Comparison of ENCODE assay signal across 20 mouse cellular contexts in the genomic region with DNA sequence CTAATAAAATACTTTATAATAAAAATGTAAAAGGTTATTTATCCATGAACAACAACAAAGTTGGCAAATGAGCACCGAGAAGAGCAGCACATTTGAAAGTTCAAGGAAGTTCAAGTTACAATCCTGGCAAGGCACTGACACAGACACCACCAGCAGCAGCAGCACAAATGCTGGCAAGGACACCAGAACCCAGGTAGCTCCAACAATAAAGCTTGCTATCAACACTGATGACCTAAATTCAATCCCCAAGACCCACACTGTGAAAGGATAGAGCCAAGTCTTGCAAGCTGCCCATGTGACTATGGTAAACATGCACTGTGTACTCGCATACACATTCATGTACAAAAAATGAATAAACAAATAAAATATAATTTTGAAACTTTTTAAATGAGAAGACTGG.
"Had no signal": no experiment of that assay in that cellular context is flagged by ENCODE, and none has a peak within 500 bp of the region (broad histone marks: within the 10 kb centered on the region; RNA-seq: fewer than 3 reads in every experiment).

No protein-coding gene starts in this region.

- H3K27ac ChIP-seq: left cerebral cortex, adult 2 months; liver, embryonic 12.5 days; liver, embryonic 15.5 days; lung, embryonic 15.5 days; midbrain, embryonic 10.5 days; midbrain, embryonic 13.5 days; neural tube, embryonic 13.5 days; stomach, embryonic 15.5 days had no signal

- DNase-seq: kidney, postnatal 14 days; kidney, postnatal 4 days; layer of hippocampus, postnatal 36 days; lung, adult 18-20 months; lung, postnatal 10 days; lung, postnatal 36 days; retina, postnatal 1 day; right cerebral cortex, postnatal 25 days; spleen, adult 18-20 months; thymus, postnatal 25 days had no signal

- H3K9ac ChIP-seq: liver, embryonic 12.5 days; liver, embryonic 15.5 days; lung, embryonic 15.5 days; midbrain, embryonic 13.5 days; neural tube, embryonic 13.5 days; stomach, embryonic 15.5 days had no signal

- H3K4me3 ChIP-seq: left cerebral cortex, adult 2 months; liver, embryonic 12.5 days; liver, embryonic 15.5 days; lung, embryonic 15.5 days; megakaryocyte, embryonic 14.5 days; midbrain, embryonic 10.5 days; midbrain, embryonic 13.5 days; myocyte; neural tube, embryonic 13.5 days; stomach, embryonic 15.5 days had no signal

- H3K27me3 ChIP-seq: liver, embryonic 12.5 days; liver, embryonic 15.5 days; lung, embryonic 15.5 days; megakaryocyte, embryonic 14.5 days; midbrain, embryonic 13.5 days; neural tube, embryonic 13.5 days; stomach, embryonic 15.5 days had no signal

- H3K4me1 ChIP-seq: liver, embryonic 12.5 days; liver, embryonic 15.5 days; lung, embryonic 15.5 days; midbrain, embryonic 10.5 days; midbrain, embryonic 13.5 days; neural tube, embryonic 13.5 days; stomach, embryonic 15.5 days had no signal
